23 mouse cellular contexts compared by ENCODE assay signal in the genomic region with DNA sequence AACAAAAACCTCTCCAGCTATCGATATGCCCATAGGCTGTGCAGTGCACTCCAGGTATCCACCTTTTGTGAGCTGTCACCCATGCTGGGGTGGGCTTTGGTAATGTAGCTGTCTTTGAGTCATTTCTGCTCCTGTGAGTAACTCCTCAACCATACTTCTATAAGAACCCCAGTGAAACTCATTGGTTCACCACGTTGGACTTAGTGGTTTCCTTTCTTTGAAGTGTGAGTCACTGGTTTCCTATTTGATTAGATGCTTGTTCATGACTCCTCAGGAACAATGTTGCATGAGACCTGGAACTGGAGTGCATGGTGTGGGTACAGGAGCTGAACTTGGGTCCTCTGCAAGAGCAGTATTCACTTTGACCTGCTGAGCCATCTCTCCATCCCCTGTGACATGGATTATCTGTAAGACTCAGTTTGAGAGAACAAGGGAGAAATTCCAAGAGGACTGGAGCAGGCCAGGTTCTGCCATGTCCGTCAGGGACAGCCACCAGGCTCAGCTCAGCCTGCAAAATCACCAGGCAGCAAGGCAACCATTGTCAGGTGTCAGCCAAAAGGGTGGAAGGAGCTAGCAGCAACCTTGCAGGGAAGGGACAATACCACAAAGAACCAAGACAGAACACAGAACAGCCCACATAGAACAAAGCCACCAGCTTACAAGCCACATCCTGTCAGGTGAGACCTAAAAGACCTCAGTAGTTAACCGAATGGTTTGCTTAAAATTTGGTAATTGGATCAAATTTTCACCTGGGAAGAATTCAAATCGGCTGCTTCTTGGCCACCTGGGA. TPM values are rescaled to one million over a fixed set of nuclear protein-coding genes. Genes with fewer than 3 reads are reported as not detected.
DNase-seq lines count a peak whose midpoint lies in the region; ATAC-seq and TF ChIP-seq lines count a peak whose summit lies in the region.
"Had no signal": no experiment of that assay in that cellular context is flagged by ENCODE, and none has a peak within 500 bp of the region (broad histone marks: within the 10 kb centered on the region; RNA-seq: fewer than 3 reads in every experiment).

No protein-coding gene starts in this region.

- intact Hi-C loops in gastrocnemius, adult 2 months (cut with DNase I) = no loop called here

- 20% methylated on average over 5 of the region's 5 CpGs for WGBS in thymus, adult 2 months
- WGBS in hindbrain, embryonic 10.5 days = 88% methylated on average over 5 of the region's 5 CpGs
- 82% methylated on average over 5 of the region's 5 CpGs for WGBS in cerebellum, adult 2 months

- peaks cover 15% of the 10 kb centered on the region for H3K4me1 ChIP-seq in thymus, adult 2 months (replicated peaks; ENCODE audit: control insufficient read depth, insufficient read depth, low read length)
- no peaks in the 10 kb centered on the region for H3K4me1 ChIP-seq in hindbrain, embryonic 10.5 days (replicated peaks)
- H3K4me1 ChIP-seq in cerebellum, adult 2 months (ENCODE audit: control insufficient read depth, insufficient read depth, low read length) = no peaks in the 10 kb centered on the region
- H3K4me1 ChIP-seq: heart, embryonic 10.5 days; midbrain, embryonic 15.5 days; neural tube, embryonic 12.5 days had no signal

- H3K27me3 ChIP-seq in thymus, adult 2 months (ENCODE audit: control insufficient read depth, insufficient read depth, low read length) = no peaks in the 10 kb centered on the region
- H3K27me3 ChIP-seq in hindbrain, embryonic 10.5 days (ENCODE audit: insufficient read depth, poor library complexity, severe bottlenecking) = no peaks in the 10 kb centered on the region
- H3K27me3 ChIP-seq in cerebellum, adult 2 months (ENCODE audit: control insufficient read depth, insufficient read depth, low read length) = no peaks in the 10 kb centered on the region
- H3K27me3 ChIP-seq: midbrain, embryonic 15.5 days; neural tube, embryonic 12.5 days had no signal

- peaks cover 7% of the 10 kb centered on the region; the same call in 1 of the 2 replicates for H3K9me3 ChIP-seq in hindbrain, embryonic 10.5 days
- H3K9me3 ChIP-seq: heart, embryonic 10.5 days; midbrain, embryonic 15.5 days; neural tube, embryonic 12.5 days had no signal

- H3K27ac ChIP-seq in thymus, adult 2 months (ENCODE audit: control insufficient read depth, insufficient read depth, low read length) = peak overlapping the region; percentile 93
- H3K27ac ChIP-seq in gastrocnemius, adult 2 months = no peak overlapping the region
- no peak overlapping the region for H3K27ac ChIP-seq in layer of hippocampus, adult 2 months
- no peak overlapping the region for H3K27ac ChIP-seq in hindbrain, embryonic 10.5 days
- H3K27ac ChIP-seq in cerebellum, adult 2 months (ENCODE audit: insufficient read depth, low read length) = no peak overlapping the region
- H3K27ac ChIP-seq: heart, embryonic 10.5 days; hindbrain, embryonic 14.5 days; macrophage; midbrain, embryonic 15.5 days; neural tube, embryonic 12.5 days had no signal

- TF ChIP-seq CTCF in thymus, adult 2 months (IDR thresholded peaks at IDR 0.05; ENCODE audit: borderline replicate concordance, control insufficient read depth, extremely low read depth, insufficient read depth, low read length, poor library complexity) = no peak
- no peak for TF ChIP-seq CTCF in gastrocnemius, adult 2 months (IDR thresholded peaks at IDR 0.05)
- no peak for TF ChIP-seq CTCF in layer of hippocampus, adult 2 months (conservative IDR thresholded peaks at IDR 0.05)
- TF ChIP-seq CTCF in cerebellum, adult 2 months (IDR thresholded peaks at IDR 0.05; ENCODE audit: borderline replicate concordance, insufficient read depth, low read depth, low read length) = no peak

- no peak for TF ChIP-seq POLR2A in thymus, adult 2 months (IDR thresholded peaks at IDR 0.05; ENCODE audit: control insufficient read depth, extremely low read depth, insufficient read depth, low read length, poor library complexity)
- no peak for TF ChIP-seq POLR2A in cerebellum, adult 2 months (IDR thresholded peaks at IDR 0.05; ENCODE audit: borderline replicate concordance, insufficient read depth, low read length)

- ATAC-seq in granulocyte monocyte progenitor cell, adult 5-6 weeks (replicated peaks; ENCODE audit: poor library complexity, severe bottlenecking) = peak; percentile 30; the same call in 1 of the 2 replicates
- ATAC-seq: midbrain, embryonic 15.5 days had no signal

- DNase-seq in thymus, adult 2 months = peak; percentile 59
- no peak for DNase-seq in thymus, postnatal 4 days
- peak; percentile 31 to 51 for DNase-seq in natural killer cell, adult 2 months (ENCODE audit: low spot score in 2 of 2)
- no peak for DNase-seq in gastrocnemius, adult 2 months
- no peak for DNase-seq in layer of hippocampus, adult 2 months (ENCODE audit: low spot score in 2 of 2)
- no peak for DNase-seq in hindbrain, embryonic 10.5 days (ENCODE audit: low spot score)
- no peak for DNase-seq in cerebellum, adult 2 months
- DNase-seq: adrenal gland, postnatal 14 days; cerebellum, adult 8-10 months; gastrocnemius, postnatal 10 days; heart, postnatal 10 days; kidney, adult 11 months; kidney, postnatal 4 days; layer of hippocampus, postnatal 36 days; liver; lung, adult 18-20 months; right cerebral cortex, postnatal 14 days had no signal

- no peak overlapping the region for H3K4me3 ChIP-seq in thymus, adult 2 months (ENCODE audit: control insufficient read depth, insufficient read depth, low read length)
- no peak overlapping the region for H3K4me3 ChIP-seq in gastrocnemius, adult 2 months
- no peak overlapping the region for H3K4me3 ChIP-seq in layer of hippocampus, adult 2 months
- H3K4me3 ChIP-seq in hindbrain, embryonic 10.5 days = no peak overlapping the region
- no peak overlapping the region for H3K4me3 ChIP-seq in cerebellum, adult 2 months (replicated peaks; ENCODE audit: insufficient read depth, low read depth, low read length)
- H3K4me3 ChIP-seq: heart, embryonic 10.5 days; midbrain, embryonic 15.5 days; neural tube, embryonic 12.5 days had no signal

- no peaks in the 10 kb centered on the region for H3K36me3 ChIP-seq in thymus, adult 2 months (ENCODE audit: control insufficient read depth, insufficient read depth, low read length)
- H3K36me3 ChIP-seq in hindbrain, embryonic 10.5 days = no peaks in the 10 kb centered on the region
- H3K36me3 ChIP-seq: heart, embryonic 10.5 days; midbrain, embryonic 15.5 days; neural tube, embryonic 12.5 days had no signal

RNA-seq across cellular contexts. Expression of a gene that starts 19.6 kb away (rescaled TPM):
- 60.3 and 61.8 TPM in 2 replicates for polyA plus RNA-seq in thymus, adult 2 months (2012; rRNA removed)
- total RNA-seq in granulocyte monocyte progenitor cell, adult 5-6 weeks (2014; fragmentation: Nextera tagmentation) = 6.0 and 9.5 TPM in 2 replicates
- 15.1 and 22.6 TPM in 2 replicates for total RNA-seq in granulocyte monocyte progenitor cell, adult 5-6 weeks (2017)
- 1 to 10 TPM; 7.4 to 9.9 TPM for total RNA-seq in gastrocnemius, adult 2 months (2021)
- total RNA-seq in layer of hippocampus, adult 2 months (2021) = 10 to 100 TPM; 15.6 to 22.1 TPM
- 4.6 and 5.0 TPM in 2 replicates for polyA plus RNA-seq in hindbrain, embryonic 10.5 days (2016; fragmentation: Nextera tagmentation; extraction: Ambion mirVana)
- polyA plus RNA-seq in cerebellum, adult 2 months (2012; rRNA removed) = 6.6 and 6.7 TPM in 2 replicates

RNA-seq across cellular contexts. Expression of a gene that starts 55.4 kb away (rescaled TPM):
- 156 and 184 TPM in 2 replicates for polyA plus RNA-seq in thymus, adult 2 months (2012; rRNA removed)
- 96.1 and 107 TPM in 2 replicates for total RNA-seq in granulocyte monocyte progenitor cell, adult 5-6 weeks (2014; fragmentation: Nextera tagmentation)
- total RNA-seq in granulocyte monocyte progenitor cell, adult 5-6 weeks (2017) = 151 and 157 TPM in 2 replicates
- total RNA-seq in gastrocnemius, adult 2 months (2021) = 10 to 100 TPM; 53.6 to 61.2 TPM
- 100 to 1,000 TPM; 103 to 109 TPM for total RNA-seq in layer of hippocampus, adult 2 months (2021)
- polyA plus RNA-seq in hindbrain, embryonic 10.5 days (2016; fragmentation: Nextera tagmentation; extraction: Ambion mirVana) = 68.2 and 78.5 TPM in 2 replicates
- polyA plus RNA-seq in cerebellum, adult 2 months (2012; rRNA removed) = 62.5 and 64.0 TPM in 2 replicates

RNA-seq across cellular contexts. Expression of a gene that starts 56.0 kb away (rescaled TPM):
- polyA plus RNA-seq in thymus, adult 2 months (2012; rRNA removed) = 37.3 and 44.0 TPM in 2 replicates
- total RNA-seq in granulocyte monocyte progenitor cell, adult 5-6 weeks (2014; fragmentation: Nextera tagmentation) = 90.4 and 111 TPM in 2 replicates
- total RNA-seq in granulocyte monocyte progenitor cell, adult 5-6 weeks (2017) = 93.8 and 132 TPM in 2 replicates
- 10 to 100 TPM; 14.4 to 18.8 TPM for total RNA-seq in gastrocnemius, adult 2 months (2021)
- total RNA-seq in layer of hippocampus, adult 2 months (2021) = 10 to 100 TPM; 46.8 to 51.1 TPM
- 71.8 and 86.4 TPM in 2 replicates for polyA plus RNA-seq in hindbrain, embryonic 10.5 days (2016; fragmentation: Nextera tagmentation; extraction: Ambion mirVana)
- polyA plus RNA-seq in cerebellum, adult 2 months (2012; rRNA removed) = 67.3 and 72.8 TPM in 2 replicates

Comparison
In these comparisons a context has a peak if more than half of its experiments do, and no peak if none do; other contexts are left out.
1. DNase-seq: peak in thymus, adult 2 months (single experiment) and natural killer cell, adult 2 months (2 of 2); none in thymus, postnatal 4 days (single experiment), gastrocnemius, adult 2 months (single experiment), layer of hippocampus, adult 2 months (0 of 2), hindbrain, embryonic 10.5 days (single experiment) and cerebellum, adult 2 months (0 of 2).